ENCODE assay signal across 9 mouse cellular contexts in the genomic region with DNA sequence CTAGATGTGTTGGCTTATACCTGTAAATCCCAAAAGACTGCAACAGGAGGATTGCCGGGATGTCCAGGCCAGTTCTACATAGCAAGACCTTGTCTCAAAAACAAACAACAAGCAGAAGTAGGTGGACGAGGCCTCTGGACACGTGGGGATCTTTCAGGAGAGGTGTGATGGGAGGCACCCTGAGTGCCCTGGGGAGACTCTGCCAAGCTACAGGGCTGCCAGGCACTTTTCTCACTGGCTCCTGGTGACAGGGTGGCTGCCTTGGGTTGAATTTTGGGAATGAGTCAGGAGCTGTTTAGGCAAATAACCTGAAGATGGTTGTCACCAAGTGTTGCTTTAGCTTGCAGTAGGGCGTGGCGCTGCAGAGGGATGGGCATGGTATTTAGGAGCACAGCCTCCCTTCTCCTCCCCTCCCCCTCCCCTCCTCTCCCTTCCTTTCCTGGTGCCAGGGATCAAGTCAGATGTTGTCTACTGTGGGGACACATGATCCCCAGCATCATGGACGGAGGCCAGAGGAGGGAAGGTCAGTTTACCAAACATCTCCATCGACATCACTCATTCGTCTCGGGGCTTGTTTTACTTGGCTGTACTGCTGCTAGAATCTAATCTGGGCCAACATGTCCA. TPM values are rescaled to one million over a fixed set of nuclear protein-coding genes. Genes with fewer than 3 reads are reported as not detected.
DNase-seq lines count a peak whose midpoint lies in the region; ATAC-seq and TF ChIP-seq lines count a peak whose summit lies in the region.
"Had no signal": no experiment of that assay in that cellular context is flagged by ENCODE, and none has a peak within 500 bp of the region (broad histone marks: within the 10 kb centered on the region; RNA-seq: fewer than 3 reads in every experiment).

No protein-coding gene starts in this region.

- peaks cover 30% of the 10 kb centered on the region for H3K4me1 ChIP-seq in kidney, embryonic 16.5 days (ENCODE audit: insufficient read depth, low read length)
- H3K4me1 ChIP-seq in cortical plate, adult 2 months (ENCODE audit: control insufficient read depth, insufficient read depth, low read length), result peaks cover 9% of the 10 kb centered on the region
- peaks cover 3% of the 10 kb centered on the region; the same call in 1 of the 2 replicates for H3K4me1 ChIP-seq in forebrain, postnatal 0 days (ENCODE audit: insufficient read depth)

- H3K4me3 ChIP-seq in kidney, embryonic 16.5 days (ENCODE audit: low read length), result no peak overlapping the region
- H3K4me3 ChIP-seq in cortical plate, adult 2 months (ENCODE audit: insufficient read depth, low read length), result no peak overlapping the region
- H3K4me3 ChIP-seq in forebrain, postnatal 0 days (ENCODE audit: low read depth, low read length), result no peak overlapping the region
- H3K4me3 ChIP-seq: midbrain, embryonic 15.5 days had no signal

- no peak for TF ChIP-seq CTCF in cortical plate, adult 2 months (IDR thresholded peaks at IDR 0.05; ENCODE audit: extremely low read depth, insufficient read depth, low read length)
- TF ChIP-seq CTCF in forebrain, postnatal 0 days (IDR thresholded peaks at IDR 0.05; ENCODE audit: low read depth), result no peak

- no peak for DNase-seq in kidney, adult 11 months
- DNase-seq in gastrocnemius, postnatal 10 days, result peak; percentile 42
- DNase-seq in lung, postnatal 14 days, result peak; percentile 62
- DNase-seq in forebrain, postnatal 0 days, result no peak
- no peak for DNase-seq in embryo, embryonic 11 days
- DNase-seq in layer of hippocampus, postnatal 36 days, result no peak

- H3K9ac ChIP-seq in kidney, embryonic 16.5 days (replicated peaks; ENCODE audit: low read length), result no peak overlapping the region
- H3K9ac ChIP-seq in forebrain, postnatal 0 days, result no peak overlapping the region
- H3K9ac ChIP-seq: midbrain, embryonic 15.5 days had no signal

- H3K9me3 ChIP-seq in kidney, embryonic 16.5 days (ENCODE audit: low read length), result no peaks in the 10 kb centered on the region
- H3K9me3 ChIP-seq in forebrain, postnatal 0 days (ENCODE audit: low read length), result no peaks in the 10 kb centered on the region
- H3K9me3 ChIP-seq: midbrain, embryonic 15.5 days had no signal

- peaks cover 16% of the 10 kb centered on the region for H3K36me3 ChIP-seq in kidney, embryonic 16.5 days (ENCODE audit: insufficient read depth, low read length)
- H3K36me3 ChIP-seq in forebrain, postnatal 0 days (ENCODE audit: insufficient read depth), result peaks cover 21% of the 10 kb centered on the region

- H3K4me2 ChIP-seq in kidney, embryonic 16.5 days (replicated peaks; ENCODE audit: low read depth, low read length), result no peak overlapping the region
- no peak overlapping the region for H3K4me2 ChIP-seq in forebrain, postnatal 0 days (ENCODE audit: low read depth)
- H3K4me2 ChIP-seq: midbrain, embryonic 15.5 days had no signal

- no peaks in the 10 kb centered on the region for H3K27me3 ChIP-seq in kidney, embryonic 16.5 days (ENCODE audit: insufficient read depth, low read length)
- H3K27me3 ChIP-seq in forebrain, postnatal 0 days (ENCODE audit: insufficient read depth, low read length), result no peaks in the 10 kb centered on the region
- H3K27me3 ChIP-seq: midbrain, embryonic 15.5 days had no signal

- no peak overlapping the region for H3K27ac ChIP-seq in kidney, embryonic 16.5 days (ENCODE audit: low read length)
- H3K27ac ChIP-seq in cortical plate, adult 2 months (ENCODE audit: insufficient read depth, low read length), result peak overlapping the region; percentile 31; the same call in 1 of the 2 replicates
- H3K27ac ChIP-seq in forebrain, postnatal 0 days (ENCODE audit: low read depth, low read length), result no peak overlapping the region
- H3K27ac ChIP-seq: midbrain, embryonic 15.5 days had no signal

- WGBS in kidney, embryonic 16.5 days, result 45% methylated on average over 9 of the region's 9 CpGs
- WGBS in forebrain, postnatal 0 days, result 90% methylated on average over 9 of the region's 9 CpGs

- TF ChIP-seq POLR2A in cortical plate, adult 2 months (IDR thresholded peaks at IDR 0.05; ENCODE audit: extremely low read depth, insufficient read depth, low read length), result no peak

- ATAC-seq in kidney, embryonic 16.5 days (ENCODE audit: low FRiP score, low TSS enrichment), result peak; percentile 44; the same call in 1 of the 2 replicates
- ATAC-seq in forebrain, postnatal 0 days, result no peak
- ATAC-seq: midbrain, embryonic 15.5 days had no signal

RNA-seq across cellular contexts. Expression of gene Foxk1, which starts 30.6 kb away (rescaled TPM):
- polyA plus RNA-seq in kidney, embryonic 16.5 days (2015; fragmentation: Nextera tagmentation; extraction: Ambion mirVana), result 3.6 and 4.4 TPM in 2 replicates
- polyA plus RNA-seq in cortical plate, adult 2 months (2012; rRNA removed), result 19.4 and 21.1 TPM in 2 replicates
- 10 to 100 TPM; 17.5 to 19.1 TPM for total RNA-seq in gastrocnemius, postnatal 10 days (2021)
- total RNA-seq in forebrain, postnatal 0 days (2014; rRNA removed), result 13.8 and 19.0 TPM in 2 replicates
- 3.2 and 5.0 TPM in 2 replicates for polyA plus RNA-seq in forebrain, postnatal 0 days (2015; fragmentation: Nextera tagmentation; extraction: Ambion mirVana)
- total RNA-seq in layer of hippocampus, postnatal 36 days (2021), result 10 to 100 TPM; 47.9 to 52.2 TPM

RNA-seq across cellular contexts. Expression of gene Ap5z1, which starts 31.8 kb away (rescaled TPM):
- 13.2 and 13.8 TPM in 2 replicates for polyA plus RNA-seq in kidney, embryonic 16.5 days (2015; fragmentation: Nextera tagmentation; extraction: Ambion mirVana)
- polyA plus RNA-seq in cortical plate, adult 2 months (2012; rRNA removed), result 31.5 and 32.5 TPM in 2 replicates
- 1 to 10 TPM; 4.3 to 4.8 TPM for total RNA-seq in gastrocnemius, postnatal 10 days (2021)
- 13.5 and 16.7 TPM in 2 replicates for total RNA-seq in forebrain, postnatal 0 days (2014; rRNA removed)
- 6.4 and 7.8 TPM in 2 replicates for polyA plus RNA-seq in forebrain, postnatal 0 days (2015; fragmentation: Nextera tagmentation; extraction: Ambion mirVana)
- 10 to 100 TPM; 19.7 to 31.9 TPM for total RNA-seq in layer of hippocampus, postnatal 36 days (2021)

Comparison
In these comparisons a context has a peak if more than half of its experiments do, and no peak if none do; other contexts are left out.
1. DNase-seq: peak in gastrocnemius, postnatal 10 days (single experiment) and lung, postnatal 14 days (single experiment); none in kidney, adult 11 months (single experiment), forebrain, postnatal 0 days (single experiment), embryo, embryonic 11 days (single experiment) and layer of hippocampus, postnatal 36 days (0 of 2).